Mouse (Mus musculus): ENCODE data around the gene 4921524J17Rik. TPM values are rescaled to one million over a fixed set of nuclear protein-coding genes. Genes with fewer than 3 reads are reported as not detected.

4921524J17Rik gene
- polyA plus RNA-seq, 1 experiment: 5.5 TPM

DNA sequence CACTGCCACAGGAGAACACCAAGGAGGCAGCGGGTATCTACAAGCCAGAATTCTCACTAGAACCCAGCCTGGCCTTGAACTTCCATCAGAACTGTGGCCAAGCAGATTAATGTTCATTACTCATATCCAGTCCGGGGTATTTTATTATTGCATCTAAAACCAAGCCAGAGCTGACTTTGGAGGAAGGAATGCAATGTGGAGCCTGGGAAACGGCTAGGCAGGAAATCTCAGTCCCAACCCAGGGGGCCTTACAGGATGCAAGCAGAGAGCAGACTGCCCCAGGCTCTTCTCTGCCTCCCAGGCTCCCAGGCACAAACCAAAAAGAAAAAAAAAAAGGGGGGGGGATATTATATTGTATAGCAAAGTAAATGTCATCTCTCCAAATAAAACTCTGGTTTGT, 1.8 kb downstream of the 4921524J17Rik start:
- 19% methylated on average over 3 of the region's 3 CpGs for WGBS
- TF ChIP-seq CTCF (IDR thresholded peaks at IDR 0.05; ENCODE audit: insufficient read depth, low read length) (no peak), POLR2A (IDR thresholded peaks at IDR 0.05; ENCODE audit: borderline replicate concordance, extremely low read depth, low read depth, low read length) (no peak)
- no peak for DNase-seq
- Histone ChIP-seq H3K4me3 (replicated peaks; ENCODE audit: extremely low read depth, low read depth, low read length) (peak overlapping the region; percentile 23), H3K4me1 (ENCODE audit: control insufficient read depth, insufficient read depth, low read length) (peaks cover 11% of the 10 kb centered on the region)

GRCm38 (mm10) chr8:85429219-85429618, 3.4 kb downstream of the 4921524J17Rik start:
- Histone ChIP-seq H3K4me3 (replicated peaks; ENCODE audit: extremely low read depth, low read depth, low read length) (no peak overlapping the region), H3K4me1 (ENCODE audit: control insufficient read depth, insufficient read depth, low read length) (peaks cover 11% of the 10 kb centered on the region)
- TF ChIP-seq CTCF (IDR thresholded peaks at IDR 0.05; ENCODE audit: insufficient read depth, low read length): no peak
- no peak for TF ChIP-seq POLR2A (IDR thresholded peaks at IDR 0.05; ENCODE audit: borderline replicate concordance, extremely low read depth, low read depth, low read length)
- no peak for DNase-seq
- 28% methylated on average over 4 of the region's 4 CpGs for WGBS

- Histone ChIP-seq H3K4me3 (replicated peaks; ENCODE audit: extremely low read depth, low read depth, low read length) (no peak overlapping the region), H3K4me1 (ENCODE audit: control insufficient read depth, insufficient read depth, low read length) (peaks cover 11% of the 10 kb centered on the region)
- no peak for DNase-seq
- WGBS: 67% methylated on average over 4 of the region's 4 CpGs
- TF ChIP-seq POLR2A (IDR thresholded peaks at IDR 0.05; ENCODE audit: borderline replicate concordance, extremely low read depth, low read depth, low read length) (no peak), CTCF (IDR thresholded peaks at IDR 0.05; ENCODE audit: insufficient read depth, low read length) (no peak)
These were observed 5.6 kb downstream of the 4921524J17Rik start for GRCm38 (mm10) chr8:85427026-85427425.

GRCm38 (mm10) chr8:85421329-85421728, 11.3 kb downstream of the 4921524J17Rik start:
- no peak for DNase-seq
- Histone ChIP-seq H3K4me3 (replicated peaks; ENCODE audit: extremely low read depth, low read depth, low read length) (no peak overlapping the region), H3K4me1 (ENCODE audit: control insufficient read depth, insufficient read depth, low read length) (peaks cover 2% of the 10 kb centered on the region; the same call in 1 of the 2 replicates)
- TF ChIP-seq POLR2A (IDR thresholded peaks at IDR 0.05; ENCODE audit: borderline replicate concordance, extremely low read depth, low read depth, low read length) (no peak), CTCF (IDR thresholded peaks at IDR 0.05; ENCODE audit: insufficient read depth, low read length) (no peak)
- 90% methylated on average over 1 of the region's 1 CpGs for WGBS

DNA sequence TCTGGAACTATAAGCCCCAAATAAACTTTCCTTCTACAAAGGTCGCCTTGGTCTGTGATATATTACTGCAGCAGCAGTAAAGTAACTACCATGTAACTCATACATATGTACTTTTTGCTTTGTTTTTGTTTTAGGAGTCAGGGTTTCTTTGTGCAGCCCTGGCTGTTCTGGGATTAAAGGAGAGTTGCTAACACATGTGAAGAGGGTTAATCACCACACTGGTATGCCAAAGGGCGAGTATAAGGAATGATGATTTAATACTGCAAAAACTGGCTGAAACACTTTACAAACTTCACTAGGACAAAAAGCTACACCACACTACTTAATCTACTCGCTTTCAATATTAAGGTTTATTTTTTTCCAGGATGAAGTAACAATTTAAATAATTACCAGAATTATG, 24.1 kb downstream of the 4921524J17Rik start:
- no peak for TF ChIP-seq CTCF (IDR thresholded peaks at IDR 0.05; ENCODE audit: insufficient read depth, low read length)
- TF ChIP-seq POLR2A (IDR thresholded peaks at IDR 0.05; ENCODE audit: borderline replicate concordance, extremely low read depth, low read depth, low read length): no peak
- peaks cover 5% of the 10 kb centered on the region for H3K4me1 ChIP-seq (ENCODE audit: control insufficient read depth, insufficient read depth, low read length)

GRCm38 (mm10) chr8:85408053-85408505, 24.6 kb downstream of the 4921524J17Rik start:
- WGBS: 55% methylated on average over 7 of the region's 7 CpGs
- peaks cover 5% of the 10 kb centered on the region for H3K4me1 ChIP-seq (ENCODE audit: control insufficient read depth, insufficient read depth, low read length)
- no peak for TF ChIP-seq POLR2A (IDR thresholded peaks at IDR 0.05; ENCODE audit: borderline replicate concordance, extremely low read depth, low read depth, low read length)
- no peak for TF ChIP-seq CTCF (IDR thresholded peaks at IDR 0.05; ENCODE audit: insufficient read depth, low read length)
- peak; percentile 16 for DNase-seq
- H3K4me3 ChIP-seq (replicated peaks; ENCODE audit: extremely low read depth, low read depth, low read length): no peak overlapping the region

More for the DNA sequence above, 24.1 kb downstream of the 4921524J17Rik start:
- no peak for DNase-seq
- 72% methylated on average over 3 of the region's 3 CpGs for WGBS
- H3K4me3 ChIP-seq (replicated peaks; ENCODE audit: extremely low read depth, low read depth, low read length): no peak overlapping the region

DNA sequence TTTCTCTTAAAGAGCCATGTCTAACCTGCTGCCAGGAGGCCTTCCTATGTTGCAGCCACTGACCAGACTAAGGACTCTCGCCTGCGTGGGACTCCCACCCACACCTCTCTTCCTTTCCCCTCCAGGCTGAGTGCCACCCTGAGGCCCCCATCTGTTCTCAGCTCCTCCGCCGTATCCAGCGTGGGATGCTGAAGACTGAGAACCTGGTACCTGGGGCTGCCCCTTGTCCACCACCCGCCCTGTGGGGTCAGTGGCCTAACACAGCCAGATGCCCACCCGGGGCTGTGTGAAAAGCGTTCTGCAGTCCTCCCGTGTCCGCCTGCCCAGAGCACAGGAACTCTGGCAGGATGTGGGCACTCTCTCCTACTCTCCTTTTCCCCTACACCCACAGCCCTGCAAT, 26.7 kb downstream of the 4921524J17Rik start:
- peaks cover 3% of the 10 kb centered on the region for H3K4me1 ChIP-seq (ENCODE audit: control insufficient read depth, insufficient read depth, low read length)
- H3K4me3 ChIP-seq (replicated peaks; ENCODE audit: extremely low read depth, low read depth, low read length): no peak overlapping the region
- WGBS: 73% methylated on average over 10 of the region's 10 CpGs
- no peak for DNase-seq
- no peak for TF ChIP-seq POLR2A (IDR thresholded peaks at IDR 0.05; ENCODE audit: borderline replicate concordance, extremely low read depth, low read depth, low read length)
- TF ChIP-seq CTCF (IDR thresholded peaks at IDR 0.05; ENCODE audit: insufficient read depth, low read length): no peak

DNA sequence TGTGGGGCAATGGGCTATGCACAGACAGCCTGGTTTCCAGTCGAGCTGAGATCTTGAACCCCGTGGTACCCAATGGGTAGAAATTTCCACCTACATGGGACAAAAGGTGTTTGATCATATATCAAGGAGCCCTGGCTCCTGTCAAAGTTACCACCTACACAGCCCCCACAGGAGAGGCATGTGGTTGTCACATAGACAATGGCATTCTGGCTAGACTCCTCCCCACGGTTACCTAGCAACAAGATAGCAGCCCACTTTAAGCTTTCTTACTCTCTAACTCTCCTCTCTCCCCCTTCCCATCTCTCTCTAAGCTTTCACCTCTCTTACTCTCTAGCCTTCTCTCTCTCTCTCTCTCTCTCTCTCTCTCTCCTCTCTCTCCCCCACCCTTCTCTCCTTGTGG, 27.2 kb downstream of the 4921524J17Rik start:
- H3K4me3 ChIP-seq (replicated peaks; ENCODE audit: extremely low read depth, low read depth, low read length): no peak overlapping the region
- WGBS: 38% methylated on average over 3 of the region's 3 CpGs
- peaks cover 3% of the 10 kb centered on the region for H3K4me1 ChIP-seq (ENCODE audit: control insufficient read depth, insufficient read depth, low read length)
- no peak for DNase-seq
- no peak for TF ChIP-seq POLR2A (IDR thresholded peaks at IDR 0.05; ENCODE audit: borderline replicate concordance, extremely low read depth, low read depth, low read length)
- TF ChIP-seq CTCF (IDR thresholded peaks at IDR 0.05; ENCODE audit: insufficient read depth, low read length): no peak

DNA sequence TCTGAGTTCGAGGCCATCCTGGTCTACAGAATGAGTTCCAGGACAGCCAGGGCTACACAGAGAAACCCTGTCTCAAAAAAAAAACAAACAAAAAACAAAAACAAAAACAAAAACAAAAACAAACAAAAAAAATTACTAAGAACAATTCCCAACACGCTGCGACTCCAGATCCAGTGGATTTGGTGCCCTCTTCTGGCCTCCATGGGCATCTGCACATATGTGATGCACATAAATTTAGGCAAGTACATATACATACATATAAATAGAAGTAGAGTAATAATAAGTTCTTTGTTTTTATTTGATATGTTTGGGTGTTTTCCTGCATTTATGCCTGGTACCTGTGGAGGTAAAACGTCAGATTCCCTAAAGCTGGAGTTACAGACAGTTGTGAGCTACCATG, 34.1 kb downstream of the 4921524J17Rik start:
- TF ChIP-seq POLR2A (IDR thresholded peaks at IDR 0.05; ENCODE audit: borderline replicate concordance, extremely low read depth, low read depth, low read length) (no peak), CTCF (IDR thresholded peaks at IDR 0.05; ENCODE audit: insufficient read depth, low read length) (peak; percentile 29)
- DNase-seq: no peak
- WGBS: 84% methylated on average over 4 of the region's 4 CpGs
- Histone ChIP-seq H3K4me3 (replicated peaks; ENCODE audit: extremely low read depth, low read depth, low read length) (no peak overlapping the region), H3K4me1 (ENCODE audit: control insufficient read depth, insufficient read depth, low read length) (no peaks in the 10 kb centered on the region)

GRCm38 (mm10) chr8:85397508-85397907, 35.1 kb downstream of the 4921524J17Rik start:
- Histone ChIP-seq H3K4me3 (replicated peaks; ENCODE audit: extremely low read depth, low read depth, low read length) (no peak overlapping the region), H3K4me1 (ENCODE audit: control insufficient read depth, insufficient read depth, low read length) (no peaks in the 10 kb centered on the region)
- peak; percentile 49 for DNase-seq
- WGBS: 48% methylated on average over 5 of the region's 5 CpGs
- peak; percentile 47 for TF ChIP-seq CTCF (IDR thresholded peaks at IDR 0.05; ENCODE audit: insufficient read depth, low read length)
- no peak for TF ChIP-seq POLR2A (IDR thresholded peaks at IDR 0.05; ENCODE audit: borderline replicate concordance, extremely low read depth, low read depth, low read length)
